Mouse (Mus musculus) urinary bladder, postnatal 10 days (tissue): Measurements from ENCODE around the gene Asz1.

Source experiments
- DNase-seq: peaks from one replicate; pipeline ENCODE4 v3.0.0; 2022; ENCODE audit warnings: low spot score

Asz1 gene

DNA sequence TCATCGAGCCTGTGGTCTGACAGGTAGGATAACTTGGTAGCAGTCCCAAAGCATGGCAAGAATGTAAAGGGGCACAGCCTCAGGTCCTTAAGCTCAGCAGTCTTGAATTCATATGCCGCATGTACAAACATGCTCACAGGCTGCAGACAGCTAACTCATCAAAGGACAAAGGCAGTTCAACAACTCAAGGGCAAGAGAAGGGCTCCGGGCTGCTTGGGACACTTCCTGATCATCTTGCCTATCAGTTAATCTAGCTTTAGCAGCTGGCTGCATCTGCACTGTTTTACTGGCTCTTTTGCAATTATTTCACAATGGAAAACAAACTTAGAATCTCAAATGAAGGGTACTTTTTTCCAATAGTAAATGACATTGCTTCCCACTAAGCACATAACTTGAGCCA is 101.5 kb downstream of the Asz1 start:
- no peak for DNase-seq

DNA sequence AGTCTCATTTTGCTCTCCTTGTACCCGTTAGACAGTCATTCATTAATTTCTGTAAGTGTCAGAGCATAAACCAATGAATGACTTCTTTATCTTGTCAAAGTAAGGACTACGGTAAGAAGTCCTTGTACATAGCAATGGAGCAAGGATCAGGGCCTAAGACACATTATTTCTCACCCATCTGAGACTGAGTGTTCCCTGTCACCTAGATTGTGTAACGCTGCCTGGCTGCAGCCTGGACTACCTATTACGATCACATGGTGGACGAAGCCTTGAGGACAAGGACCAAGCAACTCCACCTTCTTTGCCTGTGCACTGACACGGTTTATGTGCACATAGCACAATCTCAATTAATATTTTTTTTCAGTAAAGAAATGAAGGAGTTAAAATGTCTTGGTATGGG is 106.8 kb downstream of the Asz1 start:
- DNase-seq: no peak
